Mouse (Mus musculus) layer of hippocampus, postnatal 25 days (tissue): ENCODE results near the gene Dcst1. TPM values are rescaled to one million over a fixed set of nuclear protein-coding genes. Genes with fewer than 3 reads are reported as not detected.

Experiments used
- DNase-seq, 2 experiments: peaks; one replicate each; pipeline ENCODE4 v3.0.0; 2022; ENCODE audit warnings: mixed read lengths in 2 of 2, low spot score in 1 of 2; ENCODE audit errors: extremely low spot score in 1 of 2
- total RNA-seq, 2 experiments: library from RNA; stranded (reverse); gene quantifications; 2 replicates each; pipeline ENCODE4 v1.2.3; 2021

Dcst1 gene
- total RNA-seq: not detected

DNA sequence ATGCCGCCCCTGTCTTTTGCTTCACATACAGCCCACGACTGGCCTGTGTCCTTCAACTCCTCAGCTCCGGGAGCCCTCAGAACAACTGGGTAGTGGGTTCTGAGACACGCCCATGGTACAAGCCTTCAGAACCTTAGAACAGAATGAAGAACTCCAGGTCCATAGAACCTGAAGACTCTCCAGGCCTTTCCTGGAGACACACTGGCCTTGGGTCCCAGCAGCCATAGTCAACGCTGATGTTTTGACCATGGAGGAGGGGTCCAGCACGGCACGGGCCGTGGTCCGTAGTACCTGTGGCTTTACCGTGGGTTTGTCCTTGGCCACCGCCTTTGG is at the start of gene Dcst1:
TSS of gene Dcst1 (minus strand) at position 101 of the 333 bp plus-strand sequence.
- DNase-seq: no peak

DNA sequence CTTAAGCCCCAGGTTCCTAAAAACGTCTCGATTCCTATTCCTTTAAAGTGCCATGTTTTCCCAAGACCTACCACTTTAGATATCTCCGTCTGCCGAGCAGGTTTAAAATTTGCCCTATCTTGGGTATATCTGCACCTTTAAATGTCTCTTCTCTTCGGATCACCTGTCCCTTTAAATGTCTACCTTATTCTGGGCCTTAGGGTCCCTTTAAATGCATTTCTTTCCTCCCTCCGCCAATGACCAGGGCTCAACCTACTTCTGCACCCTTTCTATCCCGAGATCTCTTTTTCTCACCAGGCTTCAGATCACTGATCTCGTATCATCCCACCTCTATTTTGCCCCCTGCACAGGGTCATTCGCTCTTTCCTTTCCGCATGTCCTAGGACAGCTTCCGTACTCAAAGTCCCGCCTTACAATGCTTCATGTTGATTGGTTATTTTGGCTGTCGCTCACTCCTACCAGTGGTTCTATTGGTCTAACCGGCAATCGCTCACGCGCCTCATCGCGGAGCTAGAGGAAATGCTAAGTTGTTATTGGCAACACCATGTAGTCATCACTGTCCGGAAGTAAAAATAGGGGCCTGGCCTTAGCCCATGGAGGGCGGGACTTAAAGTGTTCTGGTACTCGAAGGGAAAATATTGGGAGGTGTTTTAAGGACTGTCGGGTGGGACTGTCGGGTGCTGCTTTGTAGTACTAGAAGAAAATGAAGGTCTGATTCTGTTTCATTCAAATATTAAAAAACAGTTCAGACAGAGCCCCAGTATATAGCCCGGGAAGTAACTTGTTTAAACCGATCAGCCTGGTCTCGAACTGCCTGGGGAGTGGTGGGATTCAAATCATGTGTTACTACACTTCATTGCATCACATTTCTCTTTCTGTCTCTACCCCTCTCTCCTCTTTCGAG is 46.7 kb upstream of the Dcst1 start, which contains the start of gene Flad1:
TSS of gene Flad1 (minus strand) at position 381 of the 904 bp plus-strand sequence.
- peak; percentile 98 to 99 for DNase-seq

DNA sequence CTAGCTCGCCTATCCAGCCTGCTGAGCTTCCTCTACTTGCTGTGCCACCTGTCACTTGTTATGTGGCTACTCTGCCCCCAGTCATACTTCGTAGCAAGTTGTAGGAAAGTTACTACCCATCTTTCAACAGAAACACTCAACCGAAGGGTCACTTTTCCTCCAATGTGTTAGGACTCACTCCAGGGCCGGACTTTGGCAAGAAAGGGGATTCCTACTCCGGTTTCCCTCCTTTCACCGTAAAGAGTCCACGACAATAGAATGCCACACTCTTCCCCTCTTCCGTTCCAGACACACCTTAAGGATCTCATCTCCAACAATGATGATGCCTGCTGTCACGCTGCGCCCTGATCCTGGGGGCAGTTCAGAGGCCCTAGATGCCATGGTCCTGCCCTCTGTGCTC is 45.8 kb upstream of the Dcst1 start:
- no peak for DNase-seq

DNA sequence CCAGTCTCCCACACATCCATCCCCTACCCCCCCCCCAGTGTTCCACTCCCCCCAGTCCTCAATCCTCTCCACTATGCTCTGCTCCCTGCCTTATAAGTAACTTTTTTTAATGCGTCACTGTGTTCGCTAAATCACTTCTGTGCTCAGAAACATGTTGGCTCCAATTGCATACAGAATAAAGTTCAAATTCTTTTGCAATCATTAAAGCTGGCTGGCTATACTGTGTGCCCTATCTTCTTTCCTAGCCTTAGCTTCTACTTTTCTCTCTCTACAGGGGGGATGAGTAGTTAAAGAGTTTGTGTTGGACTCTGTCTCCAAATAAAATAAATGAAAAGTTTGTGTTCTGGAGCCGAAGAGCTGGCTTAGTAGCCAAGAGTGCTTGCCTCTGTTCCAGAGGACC is 44.6 kb upstream of the Dcst1 start:
- no peak for DNase-seq

- no peak for DNase-seq
These were observed 43.4 kb upstream of the Dcst1 start for GRCm38 (mm10) chr3:89408448-89408847.

GRCm38 (mm10) chr3:89406887-89407286 is 41.8 kb upstream of the Dcst1 start:
- DNase-seq: no peak

GRCm38 (mm10) chr3:89402693-89403092 is 37.6 kb upstream of the Dcst1 start, which contains the start of gene Lenep:
Gene Lenep (minus strand): TSS chr3:89402793.
- no peak for DNase-seq

GRCm38 (mm10) chr3:89401329-89401728 is 36.3 kb upstream of the Dcst1 start:
- no peak for DNase-seq

DNA sequence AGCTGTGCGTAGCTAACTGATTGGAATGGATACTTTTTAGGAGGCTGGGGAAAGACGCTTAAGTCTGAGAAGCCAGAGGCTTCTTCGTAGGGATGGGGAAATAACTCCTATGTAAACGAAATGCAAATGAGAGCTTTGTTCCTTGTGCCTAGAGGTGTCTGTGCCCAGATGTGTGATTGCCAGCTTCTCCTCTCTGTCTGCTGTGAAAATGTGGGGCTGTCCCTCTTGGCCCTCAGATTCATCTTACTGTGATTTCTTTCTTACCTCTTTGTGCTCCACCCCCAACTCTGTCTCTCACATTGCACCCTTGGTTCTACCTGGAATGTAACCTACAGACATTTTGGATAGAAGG is 31.6 kb upstream of the Dcst1 start:
- DNase-seq: no peak

DNA sequence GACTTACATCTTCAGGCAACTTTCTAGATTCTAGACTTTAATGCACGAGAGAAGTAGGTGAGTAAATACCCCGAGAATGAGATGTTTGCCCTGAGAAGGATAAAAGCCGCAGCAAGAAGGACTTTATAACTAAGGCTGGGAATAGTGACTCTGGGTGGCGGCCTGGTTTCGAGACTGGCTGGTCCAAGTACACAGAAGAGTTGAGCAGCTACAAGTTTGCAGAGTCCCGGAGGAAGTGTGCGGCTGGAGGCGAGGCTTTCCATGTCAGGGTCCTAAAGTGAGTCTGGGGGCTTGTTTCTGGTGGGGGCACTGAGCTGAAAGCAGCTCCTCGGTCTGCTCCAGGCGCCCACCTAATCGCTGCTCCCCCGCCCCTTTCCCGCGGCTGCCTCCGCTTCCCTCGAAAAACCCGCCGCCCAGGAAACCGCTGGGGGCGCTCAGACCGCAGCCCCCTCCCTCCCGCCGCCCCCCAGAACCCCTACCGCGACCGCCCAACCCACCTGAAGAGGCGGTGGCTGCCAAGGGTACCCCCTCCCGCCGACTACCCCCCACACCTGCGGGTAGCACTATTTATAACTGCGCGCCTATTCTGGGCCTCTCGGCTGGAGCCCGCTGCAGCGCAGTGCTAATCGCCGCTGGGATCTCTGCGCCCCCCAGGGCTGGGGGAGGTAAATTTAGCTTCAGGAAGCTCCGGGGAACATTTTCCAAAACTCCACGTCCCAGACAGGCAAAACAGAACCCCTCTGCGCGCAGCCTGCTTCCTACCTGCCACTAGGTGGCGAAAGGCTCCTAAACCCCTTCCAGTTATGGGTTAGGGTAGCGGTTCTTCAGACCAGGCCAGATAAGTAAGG is 31.0 kb upstream of the Dcst1 start:
- peak in 1 of 2 experiments; percentile 53 for DNase-seq

DNA sequence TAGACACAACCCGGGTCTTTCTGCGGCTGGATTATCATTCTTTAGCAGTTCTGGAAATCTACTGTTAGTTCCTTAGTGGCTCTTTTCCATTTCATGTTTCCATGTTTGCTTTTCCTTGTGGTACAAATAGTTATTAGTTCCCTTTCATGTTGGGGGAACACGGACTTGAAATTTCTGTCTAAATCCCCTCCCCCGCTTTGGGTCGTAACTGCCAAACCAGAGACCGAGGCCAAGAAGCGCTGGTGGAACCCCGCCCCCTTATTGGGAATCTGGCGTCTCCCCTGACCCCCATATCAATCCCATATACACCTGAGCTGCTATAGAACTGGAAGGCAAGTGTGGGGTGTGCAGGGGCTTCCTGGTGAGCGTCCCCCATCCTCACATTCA is 30.4 kb upstream of the Dcst1 start:
- DNase-seq: no peak

DNA sequence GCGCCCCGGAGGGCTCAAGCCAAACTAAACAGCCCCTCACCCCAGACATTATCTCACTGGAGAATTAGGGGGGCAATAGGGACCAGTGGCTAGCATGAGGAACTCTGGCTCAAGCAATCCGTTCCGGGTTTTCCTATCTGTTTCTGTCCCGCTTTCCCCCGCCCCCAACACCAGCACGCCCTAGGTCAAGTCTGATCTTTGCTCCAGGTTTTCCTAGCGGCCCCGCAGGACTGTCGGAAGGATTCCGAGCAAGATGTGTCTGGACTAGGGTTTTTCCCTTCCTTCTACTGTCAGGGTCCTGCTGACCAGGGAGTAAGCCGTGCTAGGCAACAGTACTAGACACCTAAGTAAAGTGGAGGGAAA is 29.8 kb upstream of the Dcst1 start:
- DNase-seq: peak in 1 of 2 experiments; percentile 48

DNA sequence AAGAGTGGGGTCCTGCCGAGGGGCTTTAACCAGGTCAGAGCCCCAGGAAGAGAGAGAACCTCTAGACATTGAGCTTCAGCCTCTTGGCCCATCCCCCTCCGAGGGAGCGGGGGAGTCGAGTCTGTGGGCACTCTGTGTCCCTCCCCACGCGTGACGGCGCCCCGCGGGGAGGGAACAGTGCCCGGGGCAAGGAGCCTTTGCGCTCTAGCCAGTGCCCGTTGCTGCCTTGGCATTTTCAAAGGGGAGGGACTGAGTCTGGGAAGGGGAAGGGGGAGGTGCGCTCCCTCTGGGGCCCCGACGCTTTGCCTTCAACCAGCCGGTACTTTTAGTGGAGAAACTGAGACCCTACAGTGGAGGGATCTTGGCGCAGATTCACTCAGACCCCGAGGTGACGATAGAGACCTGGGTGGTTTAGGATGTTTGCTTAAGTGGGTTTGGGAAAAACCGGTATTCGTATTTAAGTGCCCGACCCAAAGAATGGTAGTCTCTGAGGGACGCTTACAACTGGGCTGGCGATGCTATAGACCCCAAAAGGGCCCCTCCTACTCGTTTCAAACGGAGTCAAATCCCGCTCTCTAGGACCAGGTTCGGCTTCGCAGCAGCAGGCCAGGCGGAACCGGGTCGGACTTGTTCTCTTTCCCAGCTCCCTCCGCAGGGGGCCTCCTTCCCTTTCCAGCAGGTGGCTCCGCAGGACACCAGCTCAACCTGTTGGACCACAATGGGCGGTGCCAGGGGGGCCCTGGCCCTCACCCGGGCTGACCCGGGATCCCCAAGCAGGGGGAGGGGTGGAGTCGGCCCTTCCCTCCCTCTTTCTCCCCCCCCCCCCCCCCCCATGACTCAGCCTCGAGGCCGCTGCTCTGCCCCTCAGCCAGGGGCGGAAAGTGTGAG is 29.2 kb upstream of the Dcst1 start, which contains the start of gene Zbtb7b:
TSS of gene Zbtb7b (minus strand) at position 771 of the 888 bp plus-strand sequence.
- DNase-seq: peak in 1 of 2 experiments; percentile 41

GRCm38 (mm10) chr3:89393605-89394004 is 28.6 kb upstream of the Dcst1 start:
- DNase-seq: peak; percentile 73 to 85

- no peak for DNase-seq
These were observed 27.8 kb upstream of the Dcst1 start for GRCm38 (mm10) chr3:89392871-89393311.

- no peak for DNase-seq
These were observed 26.8 kb upstream of the Dcst1 start for GRCm38 (mm10) chr3:89391663-89392511.

DNA sequence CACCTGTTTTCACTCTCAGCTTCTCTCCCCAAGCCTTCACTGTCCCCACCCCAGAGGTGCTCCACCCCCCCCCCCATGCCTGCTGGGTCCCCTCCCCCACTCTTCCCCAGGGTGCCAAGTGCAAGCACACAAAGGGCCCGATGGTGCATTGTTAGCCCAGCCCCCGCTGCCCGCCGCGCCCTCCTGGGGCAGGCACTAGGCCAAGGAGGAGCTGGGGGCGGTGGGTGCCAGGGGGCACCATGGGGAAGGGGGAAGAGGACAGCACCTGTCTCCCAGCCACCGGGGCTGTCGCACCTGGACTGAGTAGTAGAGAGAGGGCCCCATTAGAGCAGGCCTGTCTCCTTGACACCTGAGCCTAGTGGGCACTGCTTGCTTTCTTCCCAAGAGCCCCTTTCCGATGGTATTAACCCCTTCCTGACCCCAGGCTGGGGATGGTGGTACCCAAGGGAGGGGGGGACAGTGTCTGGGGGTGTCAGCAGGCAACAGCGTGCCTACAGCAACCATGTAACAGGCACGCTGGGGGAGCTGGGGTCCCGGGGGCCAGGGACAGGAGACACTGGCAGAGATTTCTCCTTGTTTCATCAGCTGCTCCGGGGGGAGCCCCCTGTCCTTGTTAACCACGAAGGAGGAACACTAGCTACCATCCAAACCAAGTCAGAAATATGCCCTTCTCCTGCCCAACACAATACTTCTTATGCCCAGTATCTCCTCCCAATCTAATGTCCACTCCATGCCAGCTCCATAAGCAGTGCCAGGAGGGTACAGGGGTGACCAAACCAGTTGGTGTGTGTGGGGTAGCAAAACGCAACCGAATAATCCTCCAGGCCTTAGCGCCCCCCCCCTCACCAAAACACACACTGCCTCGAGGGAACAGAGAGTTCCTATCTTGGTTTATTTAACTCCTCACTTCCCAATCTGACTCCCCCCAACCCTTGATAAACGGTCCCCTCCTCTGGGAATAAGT is 25.9 kb upstream of the Dcst1 start:
- no peak for DNase-seq

DNA sequence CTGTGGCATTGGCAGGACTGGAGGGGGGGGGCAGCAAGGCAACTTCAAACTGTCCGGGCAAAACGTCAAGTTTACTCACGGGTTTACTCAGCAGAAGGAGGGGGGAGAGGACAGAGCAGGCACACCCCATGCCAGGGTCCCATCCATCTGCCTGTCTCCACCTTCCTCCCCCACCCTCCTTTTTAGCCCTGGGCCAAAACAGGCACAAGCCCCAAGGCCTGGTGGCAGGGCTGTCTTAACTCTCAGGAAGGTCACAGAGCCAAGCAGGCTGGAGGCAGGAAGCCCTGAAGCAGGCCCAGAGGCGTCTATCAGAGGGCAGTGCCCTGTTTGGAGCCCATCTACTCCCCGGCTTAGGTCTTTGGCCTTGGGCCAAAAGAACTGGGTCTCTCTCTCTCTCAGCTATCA is 25.1 kb upstream of the Dcst1 start:
- no peak for DNase-seq
